Mouse (Mus musculus): ENCODE results near the gene Usp34.

- TF ChIP-seq SIN3A (IDR thresholded peaks at IDR 0.05; ENCODE audit: low read length), result no peak
- TF ChIP-seq EP300 (IDR thresholded peaks at IDR 0.05; ENCODE audit: low read length), result no peak
- no peak for TF ChIP-seq CTCF (conservative IDR thresholded peaks at IDR 0.05 in 1 of 2, IDR thresholded peaks at IDR 0.05 in 1 of 2; ENCODE audit: low read depth in 2 of 2, low read length in 2 of 2)
- no peak for TF ChIP-seq CHD2 (IDR thresholded peaks at IDR 0.05; ENCODE audit: low read length)
- TF ChIP-seq JUN (IDR thresholded peaks at IDR 0.05; ENCODE audit: insufficient read depth, low read depth, low read length), result no peak
- no peak for TF ChIP-seq BHLHE40 (IDR thresholded peaks at IDR 0.05; ENCODE audit: low read depth, low read length)
- TF ChIP-seq POLR2A (IDR thresholded peaks at IDR 0.05; ENCODE audit: low read depth, low read length), result 0 out of 2 replicates have a peak, but pooled peaks have one; percentile 13
- no peak for TF ChIP-seq GABPA (IDR thresholded peaks at IDR 0.05; ENCODE audit: insufficient replicate concordance, low read depth, low read length)
- no peak for TF ChIP-seq ZC3H11A (IDR thresholded peaks at IDR 0.05; ENCODE audit: low read depth, low read length)
- TF ChIP-seq MAZ (IDR thresholded peaks at IDR 0.05; ENCODE audit: low read depth, low read length), result no peak
- no peak for TF ChIP-seq RAD21 (IDR thresholded peaks at IDR 0.05; ENCODE audit: low read depth, low read length)
Measured at GRCm38 (mm10) chr11:23264949-23265348, 41.7 kb upstream of the Usp34 start.
